Mouse (Mus musculus) bone marrow macrophage, adult 2 months (primary cell): ENCODE data around the gene Prkag1.

Experiments
- CTCF ChIP-seq: IDR thresholded peaks from 2 replicates; pipeline ENCODE4 v1.5.1; 2012; ENCODE audit warnings: low read depth, mild to moderate bottlenecking, low read length, moderate library complexity
- POLR2A ChIP-seq: IDR thresholded peaks from 2 replicates; pipeline ENCODE4 v1.6.1; 2012; ENCODE audit warnings: mild to moderate bottlenecking, low read depth, low read length, borderline replicate concordance

GRCm38 (mm10) chr15:98804054-98804453 lies 27.3 kb downstream of the Prkag1 start:
- no peak for TF ChIP-seq POLR2A
- TF ChIP-seq CTCF, result peak; percentile 54
